Mouse (Mus musculus) testis, adult 2 months (tissue): Measurements from ENCODE around the gene Ces2e.
"Not testable (repeated sequence)": the region's sequence is repeated elsewhere in the genome, so short reads cannot be mapped to it uniquely, and the experiment has no call there.

ENCODE experiments used
- CTCF ChIP-seq: fragments of 200-500 bp; IDR thresholded peaks from 2 replicates; pipeline ENCODE4 v1.5.1; 2012; ENCODE audit warnings: low read depth, mild to moderate bottlenecking, inconsistent platforms, low read length, moderate library complexity; ENCODE audit not compliant: control insufficient read depth, insufficient read depth, insufficient replicate concordance
- POLR2A ChIP-seq: fragments of 200-500 bp; IDR thresholded peaks from 2 replicates; pipeline ENCODE4 v1.6.1; 2012; ENCODE audit warnings: low read depth, mild to moderate bottlenecking, inconsistent platforms, low read length, moderate library complexity; ENCODE audit not compliant: control insufficient read depth

- not testable (repeated sequence) for TF ChIP-seq CTCF, POLR2A
Measured at GRCm38 (mm10) chr8:104886223-104886926, 39.7 kb upstream of the Ces2e start.
